Mouse (Mus musculus) small intestine, adult 2 months (tissue): ENCODE results near the gene Gm10272. TPM values are rescaled to one million over a fixed set of nuclear protein-coding genes. Genes with fewer than 3 reads are reported as not detected.

ENCODE experiments used
- H3K27ac ChIP-seq: fragments of 200-500 bp; 2 replicates; pipeline ENCODE4 v1.5.1; 2012; ENCODE audit warnings: low read depth, low read length, control low read depth, inconsistent platforms; ENCODE audit not compliant: insufficient read depth
- H3K27me3 ChIP-seq: fragments of 200-500 bp; 2 replicates; pipeline ENCODE4 v1.6.1; 2012; ENCODE audit warnings: mild to moderate bottlenecking, moderate library complexity, low read length, inconsistent platforms; ENCODE audit not compliant: control insufficient read depth, insufficient read depth
- H3K36me3 ChIP-seq: fragments of 200-500 bp; 2 replicates; pipeline ENCODE4 v1.6.1; 2012; ENCODE audit warnings: mild to moderate bottlenecking, low read length, control low read depth, inconsistent platforms; ENCODE audit not compliant: control insufficient read depth, insufficient read depth
- H3K4me1 ChIP-seq: fragments of 200-500 bp; 2 replicates; pipeline ENCODE4 v1.6.1; 2012; ENCODE audit warnings: low read length, inconsistent platforms, mixed read lengths; ENCODE audit not compliant: control insufficient read depth, insufficient read depth, insufficient read length
- H3K4me3 ChIP-seq: fragments of 200-500 bp; 2 replicates; pipeline ENCODE4 v1.5.1; 2012; ENCODE audit warnings: low read depth, mild to moderate bottlenecking, control low read depth, inconsistent platforms, low read length, moderate library complexity
- CTCF ChIP-seq: fragments of 200-500 bp; IDR thresholded peaks from 2 replicates; pipeline ENCODE4 v1.5.1; 2012; ENCODE audit warnings: low read depth, mild to moderate bottlenecking, control low read depth, inconsistent platforms, low read length, moderate library complexity, mixed read lengths; ENCODE audit not compliant: insufficient replicate concordance, insufficient read length; ENCODE audit errors: extremely low read depth
- POLR2A ChIP-seq: fragments of 200-500 bp; IDR thresholded peaks from 2 replicates; pipeline ENCODE4 v1.6.1; 2012; ENCODE audit warnings: low read depth, mild to moderate bottlenecking, control low read depth, inconsistent platforms, low read length, moderate library complexity
- polyA plus RNA-seq: library from polyadenylated mRNA; depleted of rRNA; stranded (reverse); fragments of >200 nt; gene quantifications from 2 replicates; pipeline ENCODE4 v1.2.3, GENCODE M21; 2012; rRNA removed

Gene Gm10272
- polyA plus RNA-seq, 1 experiment, result not detected

DNA sequence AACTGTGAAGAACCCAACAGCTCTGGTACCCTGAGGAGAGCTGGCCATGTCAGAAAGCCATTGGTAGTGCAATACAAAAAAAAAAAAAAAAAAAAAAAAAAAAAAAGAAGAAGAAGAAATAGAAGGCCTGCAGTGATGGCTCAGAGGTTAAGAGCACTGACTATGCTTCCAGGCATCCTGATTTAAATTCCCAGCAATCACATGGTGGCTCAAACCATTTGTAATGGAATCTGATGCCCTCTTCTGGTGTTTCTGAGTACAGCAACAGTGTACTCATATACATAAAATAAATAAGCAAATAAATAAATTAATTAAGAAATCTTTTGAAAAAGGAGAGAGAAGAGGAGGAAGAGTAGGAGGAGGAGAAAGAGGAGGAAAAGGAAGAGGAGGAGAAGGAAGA is 47.0 kb downstream of the Gm10272 start:
- no peaks in the 10 kb centered on the region for H3K4me1 ChIP-seq
- H3K27ac ChIP-seq, result no peak overlapping the region
- no peak overlapping the region for H3K4me3 ChIP-seq
- TF ChIP-seq POLR2A, result no peak
- no peak for TF ChIP-seq CTCF
- H3K36me3 ChIP-seq, result no peaks in the 10 kb centered on the region
- H3K27me3 ChIP-seq, result no peaks in the 10 kb centered on the region

Other genes starting within 250 kb of the Gm10272 start
- 20.4 and 36.4 TPM in 2 replicates for gene Fam207a, start 190.8 kb upstream of the Gm10272 start, polyA plus RNA-seq
- gene Itgb2, start 176.4 kb upstream of the Gm10272 start, polyA plus RNA-seq, result 14.3 and 17.4 TPM in 2 replicates
- 82.9 and 176 TPM in 2 replicates for gene Pttg1ip, start 124.9 kb upstream of the Gm10272 start, polyA plus RNA-seq
- 129 and 254 TPM in 2 replicates for gene Sumo3, start 100.5 kb upstream of the Gm10272 start, polyA plus RNA-seq
- gene Gm49325, start 100.4 kb upstream of the Gm10272 start, polyA plus RNA-seq, result not detected in 2 replicates
- gene Ube2g2, start 84.4 kb upstream of the Gm10272 start, polyA plus RNA-seq, result 16.5 and 20.9 TPM in 2 replicates
- 0.11 and 0.33 TPM in 2 replicates for gene Tspear, start 20.1 kb upstream of the Gm10272 start, polyA plus RNA-seq
- not detected in 2 replicates for gene Gm19402, start 15.9 kb upstream of the Gm10272 start, polyA plus RNA-seq
- not detected in 2 replicates for gene Gm9508, start 9.4 kb upstream of the Gm10272 start, polyA plus RNA-seq
- gene Gm10024, start 4.8 kb downstream of the Gm10272 start, polyA plus RNA-seq, result not detected in 2 replicates
- 0.85 TPM in 1 of 2 replicates, not detected in the other for gene Gm10142, start 9.2 kb downstream of the Gm10272 start, polyA plus RNA-seq
- not detected in 2 replicates for gene Krtap12-1, start 14.0 kb downstream of the Gm10272 start, polyA plus RNA-seq
- not detected in 2 replicates for gene Gm10100, start 19.9 kb downstream of the Gm10272 start, polyA plus RNA-seq
- gene Gm18596, start 36.0 kb downstream of the Gm10272 start, polyA plus RNA-seq, result not detected in 2 replicates
- not detected in 2 replicates for gene Gm9736, start 44.7 kb downstream of the Gm10272 start, polyA plus RNA-seq
- not detected in 2 replicates for gene Gm3233, start 53.1 kb downstream of the Gm10272 start, polyA plus RNA-seq
- not detected in 2 replicates for gene Gm3238, start 64.7 kb downstream of the Gm10272 start, polyA plus RNA-seq
- gene Gm7138, start 70.3 kb downstream of the Gm10272 start, polyA plus RNA-seq, result not detected in 2 replicates
- gene Gm3250, start 75.9 kb downstream of the Gm10272 start, polyA plus RNA-seq, result not detected in 2 replicates
- gene Gm7137, start 81.6 kb downstream of the Gm10272 start, polyA plus RNA-seq, result not detected in 2 replicates
- gene Gm9639, start 88.5 kb downstream of the Gm10272 start, polyA plus RNA-seq, result not detected in 2 replicates
- gene Gm19668, start 92.5 kb downstream of the Gm10272 start, polyA plus RNA-seq, result not detected in 2 replicates
- gene Gm9507, start 105.2 kb downstream of the Gm10272 start, polyA plus RNA-seq, result not detected in 2 replicates
- not detected in 2 replicates for gene Gm2696, start 108.1 kb downstream of the Gm10272 start, polyA plus RNA-seq
- gene Krtap10-4, start 120.5 kb downstream of the Gm10272 start, polyA plus RNA-seq, result not detected in 2 replicates
- 0.09 TPM in 1 of 2 replicates, not detected in the other for gene Krtap10-10, start 129.3 kb downstream of the Gm10272 start, polyA plus RNA-seq
- gene Gm36176, start 140.2 kb downstream of the Gm10272 start, polyA plus RNA-seq, result not detected in 2 replicates
- not detected in 2 replicates for gene Gm10318, start 146.2 kb downstream of the Gm10272 start, polyA plus RNA-seq
- gene Gm3285, start 155.3 kb downstream of the Gm10272 start, polyA plus RNA-seq, result not detected in 2 replicates
- gene Lrrc3, start 195.9 kb downstream of the Gm10272 start, polyA plus RNA-seq, result 4.0 and 5.3 TPM in 2 replicates